Mouse (Mus musculus): ENCODE data around the gene Ddx10. TPM values are rescaled to one million over a fixed set of nuclear protein-coding genes. Genes with fewer than 3 reads are reported as not detected.

Ddx10 gene
- polyA plus RNA-seq, 1 experiment from 2014 or later = 23.4 TPM

DNA sequence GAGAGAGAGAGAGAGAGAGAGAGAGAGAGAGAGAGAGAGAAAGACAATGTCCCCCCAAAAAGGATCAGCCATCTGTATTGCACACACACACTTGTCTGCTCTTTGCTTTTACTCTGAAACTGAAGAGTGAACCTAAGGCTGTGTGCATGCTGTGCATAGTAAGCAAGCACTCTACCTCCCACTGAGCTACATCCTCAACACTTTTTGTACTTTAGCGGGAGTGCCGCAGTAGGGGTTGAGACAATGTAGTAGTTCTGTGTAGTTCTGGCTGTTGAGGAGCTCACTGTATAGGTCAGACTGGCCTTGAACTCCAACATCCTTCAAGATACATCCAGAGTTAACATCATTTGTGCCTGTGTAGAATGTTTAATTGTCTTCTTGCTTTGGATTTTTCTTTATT is 17.7 kb upstream of the Ddx10 start:
- no peaks in the 10 kb centered on the region for H3K36me3 ChIP-seq
- H3K27me3 ChIP-seq (replicated peaks) = no peaks in the 10 kb centered on the region
- H3K9ac ChIP-seq (replicated peaks) = no peak overlapping the region
- no peak overlapping the region for H3K27ac ChIP-seq (replicated peaks)
- H3K4me2 ChIP-seq = no peak overlapping the region
- ATAC-seq (ENCODE audit: low FRiP score) = no peak
- 63% methylated on average over 2 of the region's 2 CpGs for WGBS
- no peaks in the 10 kb centered on the region for H3K4me1 ChIP-seq
- no peak overlapping the region for H3K4me3 ChIP-seq (replicated peaks)
- H3K9me3 ChIP-seq (replicated peaks) = no peaks in the 10 kb centered on the region

DNA sequence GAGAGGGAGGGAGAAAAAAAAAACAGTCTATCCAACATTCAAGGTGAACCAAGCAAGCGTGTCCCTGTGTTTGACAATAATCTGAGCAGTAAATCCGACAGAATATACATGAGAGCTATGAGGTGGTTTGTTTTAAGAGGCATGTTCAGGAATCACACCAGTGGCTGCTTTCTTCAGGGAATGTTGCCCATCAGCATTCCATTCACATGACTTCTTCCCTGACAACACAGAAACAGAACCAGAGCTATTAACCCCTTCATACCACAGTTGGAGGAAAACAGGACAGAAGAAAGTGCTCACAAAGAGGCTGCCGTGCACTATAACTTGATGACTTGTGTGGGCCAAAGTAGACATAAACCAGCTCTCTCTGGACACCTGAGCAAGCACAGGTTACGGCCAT is 16.5 kb upstream of the Ddx10 start:
- Histone ChIP-seq H3K27ac (replicated peaks) (no peak overlapping the region), H3K4me3 (replicated peaks) (no peak overlapping the region), H3K27me3 (replicated peaks) (no peaks in the 10 kb centered on the region), H3K4me1 (no peaks in the 10 kb centered on the region), H3K36me3 (no peaks in the 10 kb centered on the region), H3K9ac (replicated peaks) (no peak overlapping the region), H3K4me2 (no peak overlapping the region), H3K9me3 (replicated peaks) (no peaks in the 10 kb centered on the region)
- 75% methylated on average over 4 of the region's 4 CpGs for WGBS
- ATAC-seq (ENCODE audit: low FRiP score) = no peak

DNA sequence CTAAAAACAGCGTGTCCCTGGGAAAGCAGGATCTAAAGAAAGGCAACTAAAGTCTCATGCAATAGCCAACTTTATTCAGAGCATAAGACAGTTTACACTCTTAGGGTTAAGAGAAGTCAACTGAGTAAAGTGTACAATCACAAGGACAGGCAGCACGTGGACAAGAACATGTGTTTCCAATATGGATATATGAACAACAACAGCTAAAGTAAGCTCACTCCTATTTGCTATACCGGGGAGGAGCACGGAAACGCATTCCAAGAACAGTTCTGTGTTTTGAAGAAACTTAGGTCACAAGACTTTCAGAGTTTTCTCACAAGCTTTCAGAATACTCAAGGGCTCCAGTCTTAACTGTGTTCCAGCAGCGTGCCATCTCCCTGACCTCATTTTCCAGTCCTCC is 10.3 kb upstream of the Ddx10 start:
- no peaks in the 10 kb centered on the region for H3K27me3 ChIP-seq (replicated peaks)
- H3K4me3 ChIP-seq (replicated peaks) = no peak overlapping the region
- no peak overlapping the region for H3K4me2 ChIP-seq
- H3K4me1 ChIP-seq = no peaks in the 10 kb centered on the region
- H3K9ac ChIP-seq (replicated peaks) = no peak overlapping the region
- 36% methylated on average over 6 of the region's 6 CpGs for whole genome bisulfite sequencing
- ATAC-seq (ENCODE audit: low FRiP score) = no peak
- no peaks in the 10 kb centered on the region for H3K36me3 ChIP-seq
- no peak overlapping the region for H3K27ac ChIP-seq (replicated peaks)
- H3K9me3 ChIP-seq (replicated peaks) = no peaks in the 10 kb centered on the region

DNA sequence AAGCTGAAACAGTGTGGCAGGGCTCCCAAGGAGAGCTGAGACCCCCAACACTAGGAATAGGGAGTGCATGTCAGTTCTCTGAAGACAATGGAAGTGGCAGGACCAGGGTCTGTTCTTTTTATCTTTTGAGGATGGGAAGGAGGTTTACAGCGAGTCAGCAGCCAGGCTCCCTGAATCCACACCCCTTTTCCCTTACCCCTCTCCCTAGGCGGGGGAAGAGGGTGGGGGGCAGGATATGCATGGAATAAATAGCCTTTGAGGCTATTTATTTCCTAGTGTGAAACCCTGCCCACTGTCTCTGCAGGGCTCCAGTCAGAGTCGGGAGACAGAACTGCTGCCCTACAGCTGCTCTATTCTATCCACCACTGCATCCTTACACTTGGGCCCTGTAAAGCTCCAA is 9.9 kb upstream of the Ddx10 start:
- Histone ChIP-seq H3K27me3 (replicated peaks) (no peaks in the 10 kb centered on the region), H3K4me1 (no peaks in the 10 kb centered on the region), H3K9ac (replicated peaks) (no peak overlapping the region), H3K4me3 (replicated peaks) (no peak overlapping the region), H3K36me3 (no peaks in the 10 kb centered on the region), H3K27ac (replicated peaks) (no peak overlapping the region), H3K4me2 (no peak overlapping the region), H3K9me3 (replicated peaks) (no peaks in the 10 kb centered on the region)
- WGBS = 8% methylated on average over 3 of the region's 3 CpGs
- ATAC-seq (ENCODE audit: low FRiP score) = no peak

DNA sequence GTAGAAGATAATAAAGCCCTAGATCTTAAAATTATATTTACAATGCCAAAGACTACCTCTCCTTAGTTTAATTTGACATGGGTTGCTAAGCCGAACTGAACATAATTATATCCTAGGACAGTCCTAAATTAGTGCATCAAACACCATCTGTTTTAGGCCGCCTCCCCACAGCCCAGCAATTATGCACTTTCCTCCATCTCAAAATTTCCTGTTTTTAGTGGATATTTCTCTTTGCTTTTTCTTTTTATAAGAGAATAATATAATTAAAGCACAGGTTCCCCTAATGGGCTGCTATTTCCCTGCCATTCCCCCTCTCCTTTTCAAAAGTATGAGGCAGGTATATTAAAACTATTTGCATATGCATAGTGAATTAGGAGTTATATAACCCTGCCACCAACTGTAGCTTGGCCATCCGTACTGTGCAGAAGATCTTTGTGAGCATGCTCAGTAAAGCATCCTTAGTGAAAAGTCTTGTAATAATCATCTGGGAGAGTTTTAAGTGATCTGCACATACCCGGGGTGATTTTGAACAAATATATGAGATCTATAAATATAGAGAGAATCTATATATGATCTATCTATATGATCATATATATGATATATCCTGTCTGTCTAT is 8.9 kb upstream of the Ddx10 start:
- Histone ChIP-seq H3K4me3 (replicated peaks) (no peak overlapping the region), H3K27me3 (replicated peaks) (peaks cover 3% of the 10 kb centered on the region; the same call in 1 of the 2 replicates), H3K27ac (replicated peaks) (no peak overlapping the region), H3K9me3 (replicated peaks) (no peaks in the 10 kb centered on the region), H3K4me1 (no peaks in the 10 kb centered on the region), H3K9ac (replicated peaks) (no peak overlapping the region), H3K4me2 (no peak overlapping the region), H3K36me3 (no peaks in the 10 kb centered on the region)
- 69% methylated on average over 4 of the region's 4 CpGs for WGBS
- no peak for ATAC-seq (ENCODE audit: low FRiP score)

DNA sequence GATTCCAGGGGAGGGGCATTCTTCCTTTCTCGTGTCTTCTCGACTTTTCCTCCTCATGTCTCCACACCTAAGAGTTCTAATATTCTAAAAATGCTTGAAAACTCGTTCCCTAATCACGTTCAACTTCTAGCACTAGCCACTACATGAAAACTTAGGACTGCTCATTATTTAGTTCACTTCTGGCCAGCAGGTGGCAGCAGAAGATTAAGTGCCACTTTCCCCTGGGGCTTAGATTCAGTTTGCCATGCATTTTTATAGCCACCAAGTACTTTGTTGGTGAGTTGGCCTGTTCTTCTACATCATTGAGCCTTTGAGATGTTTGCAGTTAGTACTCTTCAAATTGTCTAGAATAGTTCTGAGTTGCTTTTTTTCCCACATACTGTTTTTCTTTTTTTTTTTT is 6.5 kb upstream of the Ddx10 start:
- H3K27me3 ChIP-seq (replicated peaks) = peaks cover 4% of the 10 kb centered on the region; the same call in 1 of the 2 replicates
- H3K4me3 ChIP-seq (replicated peaks) = no peak overlapping the region
- H3K4me2 ChIP-seq = no peak overlapping the region
- 8% methylated on average over 4 of the region's 4 CpGs for whole genome bisulfite sequencing
- no peak for ATAC-seq (ENCODE audit: low FRiP score)
- no peak overlapping the region for H3K27ac ChIP-seq (replicated peaks)
- H3K36me3 ChIP-seq = no peaks in the 10 kb centered on the region
- no peak overlapping the region for H3K9ac ChIP-seq (replicated peaks)
- H3K9me3 ChIP-seq (replicated peaks) = no peaks in the 10 kb centered on the region
- H3K4me1 ChIP-seq = no peaks in the 10 kb centered on the region

DNA sequence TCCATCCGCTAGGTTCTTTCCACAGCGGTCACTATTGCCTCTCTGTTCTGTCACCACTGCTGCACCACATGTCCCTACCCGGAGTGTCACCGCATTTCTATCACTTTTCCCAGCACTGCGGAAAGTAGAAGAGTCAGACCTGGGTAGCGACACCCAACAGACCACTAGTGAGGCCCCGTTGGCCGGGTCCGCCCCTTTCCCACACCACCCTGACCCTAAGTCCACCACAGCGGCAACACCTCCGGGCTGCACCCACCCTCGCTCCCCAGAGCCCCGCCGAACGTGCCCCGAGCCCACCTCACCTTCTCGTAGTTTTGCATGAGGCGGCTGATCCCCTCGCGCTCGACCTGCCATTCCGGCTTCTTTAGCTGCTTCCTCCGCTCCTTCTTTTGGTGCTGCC is 337 bp downstream of the Ddx10 start:
- peak overlapping the region; percentile 29 for H3K27ac ChIP-seq (replicated peaks)
- peak overlapping the region; percentile 94 for H3K4me2 ChIP-seq
- no peaks in the 10 kb centered on the region for H3K36me3 ChIP-seq
- peak; percentile 65 for ATAC-seq (ENCODE audit: low FRiP score)
- H3K9ac ChIP-seq (replicated peaks) = peak overlapping the region; percentile 78
- H3K4me1 ChIP-seq = peaks cover 24% of the 10 kb centered on the region
- H3K9me3 ChIP-seq (replicated peaks) = no peaks in the 10 kb centered on the region
- peaks cover 4% of the 10 kb centered on the region; the same call in 1 of the 2 replicates for H3K27me3 ChIP-seq (replicated peaks)
- WGBS = 1% methylated on average over 23 of the region's 23 CpGs
- H3K4me3 ChIP-seq (replicated peaks) = peak overlapping the region; percentile 78

DNA sequence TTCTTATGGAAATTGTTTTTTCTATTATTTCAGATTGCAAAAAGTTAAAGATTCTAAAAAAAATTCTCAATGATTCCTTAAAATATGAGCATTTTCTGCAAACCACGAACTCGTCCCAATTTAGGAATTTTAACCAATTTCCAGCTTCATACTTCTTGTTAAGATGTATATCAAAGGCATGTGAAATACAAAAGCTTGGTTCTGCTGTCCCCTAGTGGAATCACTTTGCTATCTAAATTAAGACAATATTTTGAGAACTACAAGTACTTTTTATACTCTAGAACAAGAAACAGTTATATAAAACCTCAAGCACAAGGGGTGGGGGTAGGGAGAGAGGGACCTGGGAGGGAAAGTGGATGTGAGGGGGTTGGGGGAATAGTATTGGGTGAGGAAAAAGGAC is 29.7 kb downstream of the Ddx10 start:
- H3K4me1 ChIP-seq = no peaks in the 10 kb centered on the region
- H3K4me2 ChIP-seq = no peak overlapping the region

DNA sequence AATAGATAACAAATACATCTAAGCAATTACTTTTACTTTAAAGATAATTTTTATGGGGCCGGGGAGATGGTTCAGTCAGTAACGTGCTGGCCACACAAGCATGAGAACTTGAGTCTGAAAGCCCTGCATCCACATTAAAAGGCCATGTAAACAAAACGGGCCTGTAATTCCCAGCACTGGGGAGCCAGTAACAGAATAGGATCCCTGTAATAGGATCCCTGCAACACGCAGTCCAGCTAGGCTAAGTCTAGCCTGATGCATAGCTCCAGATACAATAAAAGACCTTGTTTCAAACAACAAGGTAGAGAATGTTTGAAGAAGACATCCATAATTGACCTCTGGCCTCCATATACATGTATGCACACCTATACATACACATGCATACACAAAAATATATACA is 39.6 kb downstream of the Ddx10 start:
- H3K27ac ChIP-seq (replicated peaks) = no peak overlapping the region
- H3K36me3 ChIP-seq = peaks cover 10% of the 10 kb centered on the region; the same call in 1 of the 2 replicates
- H3K4me2 ChIP-seq = no peak overlapping the region
- H3K4me1 ChIP-seq = no peaks in the 10 kb centered on the region
- H3K27me3 ChIP-seq (replicated peaks) = no peaks in the 10 kb centered on the region
- no peak overlapping the region for H3K4me3 ChIP-seq (replicated peaks)
- no peak for ATAC-seq (ENCODE audit: low FRiP score)
- 82% methylated on average over 4 of the region's 4 CpGs for WGBS
- H3K9me3 ChIP-seq (replicated peaks) = no peaks in the 10 kb centered on the region
- H3K9ac ChIP-seq (replicated peaks) = no peak overlapping the region

More for the DNA sequence above, 29.7 kb downstream of the Ddx10 start:
- no peak overlapping the region for H3K4me3 ChIP-seq (replicated peaks)
- no peaks in the 10 kb centered on the region for H3K9me3 ChIP-seq (replicated peaks)
- ATAC-seq (ENCODE audit: low FRiP score) = no peak
- no peak overlapping the region for H3K9ac ChIP-seq (replicated peaks)
- 80% methylated on average over 2 of the region's 2 CpGs for WGBS
- H3K27ac ChIP-seq (replicated peaks) = no peak overlapping the region
- no peaks in the 10 kb centered on the region for H3K27me3 ChIP-seq (replicated peaks)
- H3K36me3 ChIP-seq = peaks cover 2% of the 10 kb centered on the region

DNA sequence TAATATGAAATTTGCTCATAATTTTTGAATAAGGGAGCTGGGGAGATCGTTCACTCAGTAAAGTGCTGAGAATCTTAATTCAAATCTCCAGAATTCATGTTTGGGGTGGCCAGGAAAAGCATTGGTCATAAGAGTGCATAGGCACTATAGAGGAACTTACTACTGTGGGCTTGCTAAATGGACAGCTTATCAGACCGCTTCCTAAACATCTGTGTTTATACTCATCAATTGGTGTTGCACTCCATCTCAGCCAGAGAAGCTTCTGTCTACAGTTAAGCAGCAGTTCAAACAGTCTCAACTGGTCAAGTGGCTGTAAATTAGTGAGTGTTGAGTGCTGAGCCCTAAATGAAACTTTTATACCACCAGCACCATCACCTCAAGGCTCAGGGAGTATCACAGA is 73.3 kb downstream of the Ddx10 start:
- Histone ChIP-seq H3K4me3 (replicated peaks) (no peak overlapping the region), H3K9me3 (replicated peaks) (no peaks in the 10 kb centered on the region), H3K9ac (replicated peaks) (no peak overlapping the region), H3K27ac (replicated peaks) (no peak overlapping the region), H3K4me2 (no peak overlapping the region), H3K36me3 (no peaks in the 10 kb centered on the region), H3K4me1 (no peaks in the 10 kb centered on the region), H3K27me3 (replicated peaks) (no peaks in the 10 kb centered on the region)
- 92% methylated on average over 2 of the region's 2 CpGs for WGBS
- ATAC-seq (ENCODE audit: low FRiP score) = no peak

DNA sequence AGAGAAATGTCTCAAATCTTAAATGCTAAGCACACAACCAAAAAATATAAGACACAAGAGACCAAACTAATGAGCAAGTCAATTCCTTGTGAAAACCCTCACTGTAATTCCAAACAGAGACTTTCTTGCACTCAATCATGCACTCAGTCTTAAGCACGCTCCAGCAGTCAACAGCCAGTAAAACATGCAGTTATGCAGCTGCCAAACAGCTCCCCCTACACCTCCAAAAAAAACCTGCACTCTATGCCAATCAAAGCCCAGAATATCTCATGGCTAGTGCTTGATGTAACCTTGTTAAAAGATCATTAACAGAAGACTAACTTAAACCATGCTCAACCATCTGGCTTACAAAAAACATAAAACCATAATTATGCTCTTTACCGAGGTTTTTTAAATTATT is 74.6 kb downstream of the Ddx10 start:
- no peak for ATAC-seq (ENCODE audit: low FRiP score)
- WGBS = 57% methylated on average over 2 of the region's 2 CpGs

DNA sequence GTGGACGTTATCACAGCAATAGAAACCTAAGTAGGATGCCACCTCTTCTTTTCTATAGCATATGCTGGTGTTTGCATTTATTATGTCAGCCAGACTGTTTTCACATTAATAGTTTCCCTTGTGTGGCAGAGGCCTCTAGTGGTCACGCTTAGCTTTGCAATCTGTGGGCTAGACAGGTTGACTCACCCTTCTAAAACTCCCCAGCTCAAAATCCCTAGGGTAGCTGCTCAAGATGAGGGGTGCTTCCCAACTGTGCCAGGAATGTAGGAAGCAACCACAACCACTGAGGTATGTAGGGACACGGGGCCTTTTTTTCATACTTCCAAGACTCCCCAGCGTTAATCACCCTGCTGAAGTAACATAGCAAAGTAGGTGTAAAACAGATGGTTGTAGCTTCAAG is 103.6 kb downstream of the Ddx10 start:
- 30% methylated on average over 4 of the region's 4 CpGs for WGBS
- H3K4me2 ChIP-seq = no peak overlapping the region
- no peaks in the 10 kb centered on the region for H3K9me3 ChIP-seq (replicated peaks)
- no peaks in the 10 kb centered on the region for H3K4me1 ChIP-seq
- no peak overlapping the region for H3K9ac ChIP-seq (replicated peaks)
- no peaks in the 10 kb centered on the region for H3K27me3 ChIP-seq (replicated peaks)
- H3K36me3 ChIP-seq = no peaks in the 10 kb centered on the region
- no peak for ATAC-seq (ENCODE audit: low FRiP score)
- H3K27ac ChIP-seq (replicated peaks) = no peak overlapping the region
- no peak overlapping the region for H3K4me3 ChIP-seq (replicated peaks)

More for the DNA sequence above, 74.6 kb downstream of the Ddx10 start:
- no peaks in the 10 kb centered on the region for H3K27me3 ChIP-seq (replicated peaks)
- no peaks in the 10 kb centered on the region for H3K9me3 ChIP-seq (replicated peaks)
- H3K4me3 ChIP-seq (replicated peaks) = no peak overlapping the region
- H3K36me3 ChIP-seq = no peaks in the 10 kb centered on the region
- no peaks in the 10 kb centered on the region for H3K4me1 ChIP-seq
- no peak overlapping the region for H3K4me2 ChIP-seq
- no peak overlapping the region for H3K27ac ChIP-seq (replicated peaks)
- H3K9ac ChIP-seq (replicated peaks) = no peak overlapping the region

DNA sequence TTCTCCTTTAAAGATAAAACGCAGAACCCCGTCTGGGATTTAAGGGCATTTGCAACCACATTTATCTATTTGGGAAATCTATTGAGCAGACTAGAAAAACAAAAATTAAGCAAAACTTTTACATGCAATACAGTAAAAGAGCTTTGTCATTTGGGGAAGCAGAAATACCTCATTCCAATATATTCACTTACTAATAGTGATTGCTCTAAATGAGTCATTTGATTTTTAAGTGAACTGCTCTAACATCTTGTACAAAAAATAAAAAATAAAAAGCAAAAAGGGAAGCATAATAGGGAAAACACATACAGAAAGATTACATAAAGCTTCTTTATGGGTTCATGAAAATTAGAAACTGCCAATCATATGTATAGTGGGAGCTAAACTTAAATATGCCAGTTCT is 104.3 kb downstream of the Ddx10 start:
- H3K4me2 ChIP-seq = no peak overlapping the region
- H3K36me3 ChIP-seq = no peaks in the 10 kb centered on the region
- H3K9me3 ChIP-seq (replicated peaks) = no peaks in the 10 kb centered on the region
- H3K27ac ChIP-seq (replicated peaks) = no peak overlapping the region
- H3K4me1 ChIP-seq = no peaks in the 10 kb centered on the region
- H3K4me3 ChIP-seq (replicated peaks) = no peak overlapping the region
- ATAC-seq (ENCODE audit: low FRiP score) = no peak
- H3K9ac ChIP-seq (replicated peaks) = no peak overlapping the region
- 90% methylated on average over 2 of the region's 2 CpGs for WGBS
- no peaks in the 10 kb centered on the region for H3K27me3 ChIP-seq (replicated peaks)
